Mouse (Mus musculus): Measurements from ENCODE around the gene Gm21973. TPM values are rescaled to one million over a fixed set of nuclear protein-coding genes. Genes with fewer than 3 reads are reported as not detected.

The Gm21973 gene
- not detected in 2 replicates for total RNA-seq (2015)
- not detected in 2 replicates for total RNA-seq (2017)

DNA sequence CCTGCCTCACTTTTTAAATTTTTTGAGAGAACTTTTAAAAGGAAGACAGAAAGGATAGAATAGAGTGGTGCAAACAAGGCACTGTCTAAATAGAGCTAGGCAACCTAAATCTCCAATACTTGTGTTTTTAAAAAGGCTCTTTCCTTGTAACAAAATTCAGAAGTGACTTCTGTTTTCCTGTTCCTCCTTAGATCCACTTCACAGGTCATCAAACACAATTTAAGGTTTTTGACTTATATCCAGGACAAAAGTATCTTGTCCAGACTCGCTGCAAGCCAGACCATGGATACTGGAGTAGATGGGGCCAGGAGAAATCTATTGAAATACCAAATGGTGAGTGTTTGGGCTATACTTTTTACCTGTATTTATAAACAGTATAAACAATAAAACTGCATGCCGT, at the start of gene Gm21973:
Gene Gm21973 (plus strand): TSS at position 301 of the 400 bp plus-strand sequence.
- ATAC-seq (replicated peaks; ENCODE audit: poor library complexity) = no peak

DNA sequence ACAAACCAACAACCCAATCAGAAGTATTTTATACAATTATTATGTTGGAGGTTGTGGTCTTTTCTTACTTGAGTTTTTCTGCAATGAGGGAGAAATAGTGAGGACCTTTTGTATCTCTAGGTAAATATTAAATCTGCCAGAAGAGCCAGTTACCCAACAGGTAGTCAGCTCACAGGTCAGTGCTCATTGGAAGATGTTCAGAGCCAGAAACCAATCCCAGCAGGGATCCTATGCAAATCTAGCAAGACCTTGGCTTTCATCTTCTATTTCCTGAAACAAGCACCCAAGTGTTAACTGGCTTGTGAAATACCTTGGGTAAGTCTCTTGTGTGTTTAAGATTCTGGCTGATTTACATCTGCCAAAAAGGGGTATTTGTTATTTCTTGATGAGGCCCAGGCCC, 48.8 kb upstream of the Gm21973 start:
- ATAC-seq (replicated peaks; ENCODE audit: poor library complexity) = no peak

DNA sequence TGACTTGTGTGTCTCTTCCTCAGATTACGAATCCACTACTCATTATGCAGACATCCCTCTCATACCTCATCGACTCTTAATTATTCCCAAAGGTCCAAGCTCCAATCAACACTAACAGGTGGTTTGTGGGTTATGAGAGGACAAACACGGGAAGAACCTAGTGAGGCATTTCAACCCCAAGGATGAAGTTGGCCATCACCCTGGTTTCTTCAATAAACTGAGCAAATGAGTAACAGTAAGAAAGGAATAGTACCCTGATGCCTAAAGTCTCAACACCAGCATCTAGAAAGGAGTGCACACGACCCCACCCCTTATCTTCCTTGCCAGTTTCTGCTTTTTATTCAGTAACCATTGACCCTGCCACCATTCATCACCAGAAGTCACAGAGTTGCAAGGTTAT, 47.7 kb upstream of the Gm21973 start:
- no peak for ATAC-seq (replicated peaks; ENCODE audit: poor library complexity)

GRCm38 (mm10) chr15:10281546-10281945, 43.6 kb upstream of the Gm21973 start:
- no peak for ATAC-seq (replicated peaks; ENCODE audit: poor library complexity)

DNA sequence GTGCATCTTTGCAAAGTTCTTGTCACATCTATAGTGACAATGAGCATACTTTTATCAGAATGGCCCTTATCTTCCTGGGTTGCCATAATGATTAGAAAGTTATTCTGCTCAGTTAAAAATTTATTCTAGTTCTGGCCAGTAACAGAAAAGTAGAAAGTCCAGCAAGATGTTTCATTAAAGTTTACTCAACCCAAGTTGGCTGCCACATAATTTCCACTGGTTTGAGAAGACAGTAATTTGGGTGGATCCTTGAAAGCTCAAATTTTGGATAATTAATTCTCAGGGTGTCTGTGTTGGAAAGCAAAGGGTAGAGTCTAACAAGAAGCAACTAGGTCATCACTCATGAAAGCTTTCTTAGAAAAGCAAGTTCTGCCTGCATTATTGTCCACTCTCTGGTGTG, 41.5 kb upstream of the Gm21973 start:
- no peak for ATAC-seq (replicated peaks; ENCODE audit: poor library complexity)

- no peak for ATAC-seq (replicated peaks; ENCODE audit: poor library complexity)
Observed at GRCm38 (mm10) chr15:10296570-10296969, 28.6 kb upstream of the Gm21973 start.

DNA sequence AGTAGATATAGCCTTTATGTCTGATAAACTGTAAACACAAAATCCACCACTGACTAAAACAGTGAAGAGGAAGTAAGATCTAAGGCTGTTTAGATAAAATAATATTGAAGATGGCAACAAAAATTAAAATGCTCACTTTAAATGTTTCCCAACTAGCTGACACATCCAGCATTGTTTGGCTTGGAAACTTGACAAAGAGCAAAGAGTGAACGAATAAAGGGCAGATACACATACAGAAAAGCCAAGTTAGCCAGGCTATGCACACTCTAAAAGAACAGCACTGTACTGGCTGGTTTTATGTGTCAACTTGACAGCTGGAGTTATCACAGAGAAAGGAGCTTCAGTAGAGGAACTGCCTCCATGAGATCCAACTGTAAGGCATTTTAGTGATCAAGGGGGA, 27.1 kb upstream of the Gm21973 start:
- no peak for ATAC-seq (replicated peaks; ENCODE audit: poor library complexity)

DNA sequence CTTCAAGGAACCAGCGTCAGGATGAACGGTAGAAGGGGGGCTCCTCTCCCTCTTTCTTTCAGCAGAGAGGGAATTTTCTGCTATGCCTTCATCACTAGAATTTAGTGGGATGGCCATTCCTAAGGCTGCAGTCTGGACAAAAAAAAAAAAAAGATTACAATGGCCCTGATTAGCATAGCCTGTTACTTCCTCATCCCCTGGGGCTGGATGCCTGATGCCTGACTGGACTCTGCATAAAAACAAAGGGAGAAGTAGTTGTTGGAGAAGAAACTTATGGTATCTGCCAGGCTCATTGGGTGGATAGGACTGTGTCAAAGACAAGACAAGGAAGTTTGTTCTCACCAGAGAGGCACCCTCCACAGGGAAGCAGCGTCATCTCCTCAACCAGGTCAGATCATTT, 25.7 kb upstream of the Gm21973 start:
- no peak for ATAC-seq (replicated peaks; ENCODE audit: poor library complexity)

- ATAC-seq (replicated peaks; ENCODE audit: poor library complexity) = no peak
Observed at GRCm38 (mm10) chr15:10306461-10306860, 18.7 kb upstream of the Gm21973 start.

- no peak for ATAC-seq (replicated peaks; ENCODE audit: poor library complexity)
Observed at GRCm38 (mm10) chr15:10311826-10312225, 13.4 kb upstream of the Gm21973 start.

DNA sequence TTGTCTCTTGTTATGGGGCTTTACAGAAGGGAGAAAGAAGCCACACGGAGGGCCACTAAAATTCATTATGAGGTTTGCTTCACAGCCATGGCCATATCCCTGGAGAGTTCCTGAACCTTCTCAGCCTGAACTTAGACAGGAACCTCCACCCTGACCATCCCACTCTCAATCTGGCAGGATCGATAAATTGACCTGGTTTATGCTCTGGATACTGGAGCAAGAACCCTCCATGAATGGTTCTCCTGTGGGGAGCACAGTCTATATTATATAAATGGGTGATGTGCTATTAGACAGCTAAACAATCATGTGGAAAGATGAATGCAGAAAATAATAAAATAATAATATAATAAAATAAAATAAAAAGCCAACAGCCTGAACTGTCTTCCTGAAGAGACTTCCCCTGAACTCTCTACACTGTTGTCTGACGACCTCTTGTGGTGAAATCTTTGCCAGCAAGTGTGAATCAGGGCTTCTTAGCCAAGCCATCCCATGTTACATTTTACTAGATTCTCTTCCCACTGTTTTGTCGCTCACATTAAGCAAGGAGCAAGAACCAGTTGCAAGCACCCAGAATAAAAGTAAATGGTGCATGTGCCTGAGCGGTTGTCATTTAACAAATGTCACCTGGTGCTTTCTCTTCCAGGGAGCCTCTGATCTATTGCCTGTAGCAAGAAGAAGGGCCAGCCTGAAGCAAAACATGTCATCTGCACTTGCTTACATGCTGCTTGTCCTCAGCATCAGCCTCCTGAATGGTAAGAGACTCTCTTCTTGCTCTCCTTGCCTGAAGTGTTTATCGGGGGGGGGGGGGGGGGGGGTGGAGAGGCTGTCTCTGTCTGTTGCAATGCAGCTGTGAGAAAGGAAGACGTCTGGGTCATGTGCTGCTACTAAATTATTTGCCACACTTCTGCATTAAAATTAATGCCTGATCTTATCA, 11.4 kb upstream of the Gm21973 start:
- ATAC-seq (replicated peaks; ENCODE audit: poor library complexity) = no peak; the same call in 1 of the 2 replicates

DNA sequence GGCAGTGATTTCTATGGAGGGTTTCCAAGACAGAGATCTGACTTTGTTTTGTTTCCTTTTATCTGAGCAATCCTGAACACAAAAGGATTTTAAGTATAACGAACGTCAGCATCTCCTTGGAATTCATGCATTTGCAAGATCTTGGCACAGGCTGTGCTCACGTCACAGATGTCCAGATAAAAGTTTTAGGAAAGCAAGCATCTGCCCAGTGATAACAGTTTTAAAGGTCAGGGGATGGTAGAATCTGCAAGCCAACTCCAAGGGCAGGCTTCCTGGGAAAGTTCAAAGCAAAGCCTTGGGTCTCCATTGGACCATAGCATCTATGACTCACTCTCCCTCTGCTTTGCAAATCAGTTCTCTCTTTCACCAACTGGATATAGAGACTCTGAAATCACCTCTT, 5.4 kb downstream of the Gm21973 start:
- ATAC-seq (replicated peaks; ENCODE audit: poor library complexity) = no peak

DNA sequence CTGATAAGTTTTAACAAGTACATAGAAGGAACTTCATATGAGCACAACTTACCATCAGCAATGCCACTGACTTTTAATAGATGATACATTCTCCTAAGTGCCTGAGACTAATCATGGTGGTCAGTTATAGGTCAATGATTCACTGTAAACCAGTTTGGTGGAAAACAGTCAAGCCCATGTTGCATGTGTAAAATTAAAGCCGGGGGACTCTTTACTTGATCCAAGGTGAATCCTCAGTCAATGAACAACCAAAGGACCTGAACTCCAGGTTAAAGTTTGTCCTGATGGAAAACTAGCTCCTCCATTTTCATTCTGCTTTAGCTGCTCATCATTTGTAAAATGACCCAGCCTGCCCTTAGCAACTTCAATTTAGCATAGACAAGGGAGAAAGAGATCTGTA, 7.4 kb downstream of the Gm21973 start:
- no peak for ATAC-seq (replicated peaks; ENCODE audit: poor library complexity)

DNA sequence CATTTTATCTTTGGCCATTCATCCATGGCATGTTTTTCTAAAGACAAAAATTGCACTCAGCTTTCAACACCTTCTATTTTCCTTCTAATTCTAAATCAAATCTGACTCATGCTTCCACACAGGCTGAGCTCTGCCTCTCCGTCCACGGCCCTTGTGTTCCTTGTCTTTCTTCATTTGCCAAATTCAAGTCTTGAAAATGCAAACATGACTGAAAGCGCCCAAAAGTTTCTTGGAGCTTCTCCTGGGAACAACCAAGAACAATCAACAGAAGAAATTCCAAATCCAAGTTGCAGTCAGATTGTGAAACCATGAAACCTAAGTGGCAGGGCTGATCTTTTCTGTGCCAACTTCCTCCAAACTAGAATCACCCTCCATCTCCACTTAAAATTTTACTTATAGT, 13.4 kb downstream of the Gm21973 start:
- no peak for ATAC-seq (replicated peaks; ENCODE audit: poor library complexity)

DNA sequence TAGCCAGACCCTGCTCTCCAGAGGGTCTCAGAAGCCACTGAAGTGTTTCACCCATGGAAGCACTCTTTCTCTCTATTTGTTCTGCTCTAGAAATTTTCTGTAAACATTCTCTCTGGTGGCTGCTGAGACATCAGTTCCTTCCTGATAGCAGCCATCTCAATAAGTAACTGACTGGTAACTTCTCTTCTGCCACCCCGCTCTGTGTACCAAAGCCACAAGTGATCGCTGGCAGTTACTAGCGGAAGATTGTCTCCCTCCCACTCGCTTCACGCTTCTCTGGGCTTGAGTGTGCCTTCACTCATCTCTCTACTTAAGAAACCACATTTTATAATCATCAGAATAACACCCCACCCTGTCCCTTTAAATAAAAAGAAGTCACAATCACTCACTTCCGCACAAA, 21.9 kb downstream of the Gm21973 start:
- ATAC-seq (replicated peaks; ENCODE audit: poor library complexity) = no peak

DNA sequence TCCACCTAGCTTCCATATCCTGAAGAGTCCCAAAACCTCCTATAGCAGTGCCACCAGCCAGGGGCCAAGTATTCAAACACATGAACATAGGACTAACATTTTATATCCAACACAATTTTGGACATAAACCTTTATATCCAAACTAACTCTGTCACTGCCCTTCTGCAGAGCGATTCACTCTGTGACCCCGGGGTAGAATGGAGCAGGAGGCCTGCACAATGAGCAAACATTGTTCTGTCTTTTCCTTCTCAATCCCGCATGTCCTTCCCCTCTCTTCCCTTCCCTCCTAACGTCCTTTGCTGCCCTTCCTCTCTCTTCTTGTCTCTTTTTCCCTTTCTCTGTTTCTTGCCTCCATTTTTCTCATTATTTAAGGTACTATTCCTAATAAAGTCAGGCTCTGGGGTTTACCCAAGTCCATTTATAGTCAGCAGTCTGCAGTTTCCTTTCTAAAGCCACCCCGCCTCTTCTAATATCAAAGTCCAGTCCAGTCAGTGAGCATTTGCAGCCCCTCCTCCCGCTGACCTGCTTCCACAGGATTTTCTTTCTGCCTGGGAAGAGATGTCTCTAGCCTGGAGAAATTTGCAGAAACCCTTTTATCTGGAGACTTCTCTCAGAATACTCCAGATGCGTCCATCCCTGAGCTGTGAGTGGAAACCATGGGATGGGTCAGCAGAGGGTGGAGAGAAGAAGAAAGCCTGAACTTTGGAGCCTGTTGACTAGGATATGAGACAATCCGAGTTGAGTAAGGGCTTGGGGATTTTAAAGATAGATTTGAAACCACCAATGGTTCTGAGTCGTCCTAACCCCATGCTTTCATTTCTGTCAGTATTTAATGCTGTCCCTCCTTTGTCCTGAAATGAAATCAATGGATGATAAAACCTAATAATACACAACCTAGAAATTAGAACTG, 33.1 kb downstream of the Gm21973 start, which contains the start of gene Agxt2:
Gene Agxt2 (plus strand): TSS at position 494 of the 910 bp plus-strand sequence.
- ATAC-seq (replicated peaks; ENCODE audit: poor library complexity) = no peak

DNA sequence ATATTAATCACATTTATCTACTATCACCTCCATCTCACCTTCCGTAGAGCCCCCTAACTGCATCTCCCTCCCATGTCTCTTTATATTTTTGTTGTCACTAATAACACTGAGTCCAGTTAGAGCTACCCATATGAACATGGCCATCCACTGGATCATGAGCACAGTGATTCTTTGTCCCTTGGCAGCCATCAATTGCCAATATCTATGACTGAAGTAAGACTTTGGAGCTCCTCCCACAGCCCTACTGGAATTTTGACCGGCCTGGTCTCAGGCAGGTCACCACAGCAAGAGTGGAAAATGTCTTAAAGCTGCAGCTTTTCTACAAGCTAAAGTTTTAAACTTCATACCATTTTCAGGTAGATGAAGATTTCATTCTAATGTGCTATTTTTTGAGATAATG, 41.2 kb downstream of the Gm21973 start:
- ATAC-seq (replicated peaks; ENCODE audit: poor library complexity) = no peak

GRCm38 (mm10) chr15:10375404-10375803, 50.2 kb downstream of the Gm21973 start:
- ATAC-seq (replicated peaks; ENCODE audit: poor library complexity) = no peak

DNA sequence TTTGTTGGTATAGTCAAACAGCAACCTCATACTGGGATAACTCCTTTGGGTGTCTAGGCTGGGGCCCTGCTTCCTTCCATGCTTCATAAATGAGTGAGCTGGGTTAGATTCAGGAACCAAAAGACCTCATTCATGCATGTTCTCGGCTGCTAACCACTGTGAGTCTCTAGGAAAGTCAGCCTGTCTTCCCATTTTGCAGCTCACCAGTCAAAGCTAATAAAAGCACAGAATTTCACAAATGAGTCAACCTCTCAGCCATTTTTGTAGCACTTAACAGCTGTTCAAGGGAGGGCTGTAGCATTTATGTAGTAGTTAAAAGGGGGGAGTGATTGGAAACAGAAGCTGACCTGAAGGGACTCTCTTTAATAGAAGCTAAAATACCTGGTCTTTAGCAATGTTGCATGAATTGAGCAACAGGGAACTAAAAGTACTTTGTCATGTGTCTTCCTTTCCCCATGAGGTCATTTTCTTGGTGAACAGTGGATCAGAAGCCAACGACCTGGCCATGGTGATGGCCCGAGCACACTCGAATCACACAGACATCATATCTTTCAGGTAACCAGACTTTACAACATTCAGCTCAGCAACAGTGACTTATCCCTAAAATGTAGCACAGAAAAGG, 53.3 kb downstream of the Gm21973 start:
- ATAC-seq (replicated peaks; ENCODE audit: poor library complexity) = no peak

DNA sequence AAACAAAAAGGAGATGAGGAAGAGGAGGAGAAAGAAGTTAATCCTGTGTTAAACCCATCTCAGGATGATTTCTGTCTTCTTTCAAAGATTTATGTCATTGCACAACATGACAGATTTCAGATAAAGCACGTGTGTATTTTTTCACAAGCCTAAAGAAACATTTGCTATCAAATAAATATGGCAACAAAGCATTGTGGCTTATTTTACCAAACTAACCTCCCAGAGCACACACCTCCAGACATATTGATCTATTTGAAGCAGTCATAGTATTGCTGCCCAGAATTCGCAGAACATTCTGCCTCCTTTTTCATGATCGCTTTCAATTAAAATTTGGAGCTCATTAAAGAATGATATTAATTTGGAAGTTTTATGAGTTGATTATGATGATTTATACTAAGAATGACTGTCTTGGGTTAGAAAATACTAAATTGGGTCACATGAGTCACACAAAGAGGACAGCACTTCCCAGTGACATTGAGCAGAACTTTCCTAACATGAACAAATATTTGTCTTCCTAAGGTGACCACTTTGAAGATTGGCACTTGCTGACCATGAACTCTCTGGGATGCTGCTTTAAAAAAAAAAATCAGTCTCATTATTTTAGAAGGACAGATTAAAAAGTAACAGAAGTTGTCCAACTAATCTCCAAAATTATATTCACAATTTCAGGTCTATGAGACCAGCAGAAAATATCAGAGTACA, 54.7 kb downstream of the Gm21973 start:
- ATAC-seq (replicated peaks; ENCODE audit: poor library complexity) = no peak

GRCm38 (mm10) chr15:10387263-10387662, 62.1 kb downstream of the Gm21973 start:
- no peak for ATAC-seq (replicated peaks; ENCODE audit: poor library complexity)

All from megakaryocyte progenitor cell, adult 5-6 weeks (primary cell).